Mouse (Mus musculus) heart, postnatal 0 days (tissue): ENCODE results near the gene Tex2. TPM values are rescaled to one million over a fixed set of nuclear protein-coding genes. Genes with fewer than 3 reads are reported as not detected.
A peak's percentile ranks its signal among the peaks of the same experiment; 100 is the strongest.

Experiments
- ATAC-seq: fragments of 200-750 bp; cut with Nextera tagmentation; 2 replicates; pipeline ENCODE4 v1.8.0; 2017; ENCODE audit warnings: low read depth, moderate number of reproducible peaks, moderate library complexity; ENCODE audit not compliant: insufficient read depth
- DNase-seq: peaks from one replicate; pipeline ENCODE4 v3.0.0-alpha.2; 2016; ENCODE audit warnings: low spot score
- H3K27ac ChIP-seq: fragments of 300-500 bp; sonication (generic); 2 replicates; pipeline ENCODE4 v1.5.1; 2014; ENCODE audit warnings: low read depth, mild to moderate bottlenecking
- H3K27me3 ChIP-seq: fragments of 300-500 bp; sonication (generic); 2 replicates; pipeline ENCODE4 v1.6.1; 2014; ENCODE audit warnings: low read length, mixed read lengths; ENCODE audit not compliant: control insufficient read depth, insufficient read depth
- H3K36me3 ChIP-seq: fragments of 300-500 bp; sonication (generic); replicated peaks from 2 replicates; pipeline ENCODE4 v1.6.1; 2014; ENCODE audit warnings: low read length, mixed read lengths; ENCODE audit not compliant: control insufficient read depth, insufficient read depth
- H3K4me1 ChIP-seq: fragments of 300-500 bp; sonication (generic); 2 replicates; pipeline ENCODE4 v1.6.1; 2014; ENCODE audit warnings: antibody characterized with exemption; ENCODE audit not compliant: control insufficient read depth, insufficient read depth
- H3K4me2 ChIP-seq: fragments of 300-500 bp; sonication (generic); 2 replicates; pipeline ENCODE4 v1.6.1; 2014; ENCODE audit warnings: low read depth, mild to moderate bottlenecking, low read length, moderate library complexity
- H3K4me3 ChIP-seq: fragments of 300-500 bp; sonication (generic); 2 replicates; pipeline ENCODE4 v1.5.1; 2014; ENCODE audit warnings: low read depth, low read length
- H3K9ac ChIP-seq: fragments of 300-500 bp; sonication (generic); replicated peaks from 2 replicates; pipeline ENCODE4 v1.6.1; 2014; ENCODE audit warnings: low read depth, low read length, mixed read lengths
- H3K9me3 ChIP-seq: fragments of 300-500 bp; sonication (generic); replicated peaks from 2 replicates; pipeline ENCODE4 v1.6.1; 2016; ENCODE audit warnings: low read length; ENCODE audit not compliant: control insufficient read depth
- CTCF ChIP-seq: IDR thresholded peaks from 2 replicates; pipeline ENCODE4 v1.5.1; 2016; ENCODE audit warnings: antibody characterized with exemption, control low read depth, low read depth
- EP300 ChIP-seq: IDR thresholded peaks from 2 replicates; pipeline ENCODE4 v1.6.1; 2016; ENCODE audit warnings: antibody characterized with exemption, low read depth
- WGBS: fragments of 180-500 bp; shearing (Covaris S2); extraction: QIAGEN DNeasy Blood & Tissue Kit; methylation state at CpG from one replicate; pipeline ENCODE4 v1.1.7; 2014; 5-methylcytosine and 5-hydroxymethylcytosine counted together
- polyA plus RNA-seq: library from polyadenylated mRNA; unstranded; fragments of >200 nt; fragmentation: Nextera tagmentation; extraction: Ambion mirVana; gene quantifications from 2 replicates; pipeline ENCODE4 v1.2.1, GENCODE M21; 2015
- total RNA-seq: library from RNA; depleted of rRNA; stranded (reverse); fragments of >200 nt; gene quantifications from 2 replicates; pipeline ENCODE4 v1.2.3, GENCODE M21; 2014; ENCODE audit warnings: low replicate concordance

The Tex2 gene
- total and polyA plus RNA-seq, 2 experiments from 2014 or later: 14.0 to 37.4 TPM

DNA sequence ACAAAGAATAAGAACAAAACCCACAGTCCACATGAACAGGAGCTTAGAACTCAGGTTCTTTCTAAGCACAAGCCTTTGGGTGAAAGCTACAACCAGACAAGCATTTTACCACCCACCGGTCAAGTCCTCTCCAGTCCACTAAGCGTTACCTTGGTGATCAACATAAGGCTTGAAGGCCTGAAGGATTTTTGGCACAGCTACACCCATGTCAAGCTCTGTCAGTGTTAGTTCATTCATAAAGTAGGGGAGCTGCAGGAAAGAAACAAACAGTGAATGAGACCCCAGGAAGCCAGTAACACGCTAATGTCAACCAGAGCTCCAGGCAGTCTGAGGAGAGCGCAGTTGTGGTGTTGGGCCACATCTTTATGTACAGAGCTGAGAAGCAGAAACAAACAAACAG is 84.1 kb downstream of the Tex2 start:
- ATAC-seq: no peak
- 95% methylated on average over 4 of the region's 4 CpGs for WGBS

DNA sequence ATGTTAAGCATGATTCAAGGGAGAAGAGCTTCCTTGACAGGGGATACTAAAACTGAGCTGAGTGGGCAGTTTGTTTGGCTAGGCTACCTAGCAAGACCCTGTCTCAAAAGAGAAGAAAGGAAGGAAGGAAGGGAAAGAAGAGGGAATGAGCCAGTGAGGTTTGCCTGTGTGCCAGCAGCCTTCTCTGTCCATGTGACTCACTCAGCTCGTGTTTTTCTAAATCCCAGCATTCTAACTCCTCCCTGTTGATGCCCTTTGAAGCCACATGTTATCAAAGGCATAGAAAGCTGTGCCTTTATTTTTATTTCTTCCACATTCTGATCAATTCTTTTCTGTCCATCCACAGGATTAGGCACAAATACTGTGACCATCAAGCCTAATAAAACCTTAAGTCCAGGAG is 85.3 kb downstream of the Tex2 start:
- no peaks in the 10 kb centered on the region for H3K4me1 ChIP-seq
- no peak overlapping the region for H3K27ac ChIP-seq
- peaks cover 44% of the 10 kb centered on the region for H3K36me3 ChIP-seq
- no peak overlapping the region for H3K4me3 ChIP-seq
- no peak overlapping the region for H3K9ac ChIP-seq
- ATAC-seq (no peak), DNase-seq (no peak)
- H3K9me3 ChIP-seq: no peaks in the 10 kb centered on the region
- H3K4me2 ChIP-seq: no peak overlapping the region
- TF ChIP-seq CTCF: no peak
- no peak for TF ChIP-seq EP300
- no peaks in the 10 kb centered on the region for H3K27me3 ChIP-seq
- WGBS: 44% methylated on average over 1 of the region's 1 CpGs

More for the DNA sequence above, 84.1 kb downstream of the Tex2 start:
- Histone ChIP-seq H3K4me1 (no peaks in the 10 kb centered on the region), H3K36me3 (peaks cover 51% of the 10 kb centered on the region), H3K9me3 (no peaks in the 10 kb centered on the region), H3K27me3 (no peaks in the 10 kb centered on the region), H3K4me3 (no peak overlapping the region), H3K4me2 (no peak overlapping the region), H3K27ac (no peak overlapping the region), H3K9ac (no peak overlapping the region)
- no peak for DNase-seq
- no peak for TF ChIP-seq CTCF
- no peak for TF ChIP-seq EP300

DNA sequence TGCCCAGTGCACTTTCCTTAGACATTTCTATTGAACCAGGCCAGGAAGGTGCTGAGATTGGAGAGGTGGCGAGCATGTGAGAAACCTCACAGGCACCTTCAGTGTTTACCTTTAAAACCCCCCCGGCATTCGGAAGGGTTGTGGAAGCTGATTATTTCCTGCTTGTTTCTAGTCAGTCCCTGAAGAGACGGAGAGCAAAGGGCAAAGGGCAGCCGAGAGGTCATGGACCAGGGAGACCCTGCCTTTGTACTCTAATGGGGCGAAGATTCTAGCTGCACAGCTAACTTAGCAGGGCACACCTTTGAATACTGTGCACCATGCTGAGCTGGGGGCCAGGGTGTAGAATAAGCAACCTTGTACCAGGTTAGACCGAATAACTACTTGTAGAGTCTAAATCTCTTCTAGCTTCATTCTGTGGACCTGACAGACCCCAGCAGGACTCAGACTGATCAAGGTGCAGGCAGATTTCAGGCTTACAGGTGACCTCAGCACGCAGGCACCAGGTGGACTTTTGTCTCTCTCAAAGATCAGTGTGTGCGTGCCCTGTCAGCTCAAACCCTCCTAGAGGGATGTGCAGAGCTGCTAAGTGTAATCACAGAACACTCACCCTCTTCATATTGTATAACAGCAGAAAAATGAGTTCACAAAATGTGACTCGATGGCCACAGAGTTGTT is 85.9 kb downstream of the Tex2 start:
- Histone ChIP-seq H3K4me1 (no peaks in the 10 kb centered on the region), H3K27ac (no peak overlapping the region), H3K9ac (no peak overlapping the region), H3K4me2 (no peak overlapping the region), H3K36me3 (peaks cover 37% of the 10 kb centered on the region), H3K4me3 (no peak overlapping the region), H3K27me3 (no peaks in the 10 kb centered on the region), H3K9me3 (no peaks in the 10 kb centered on the region)
- 78% methylated on average over 10 of the region's 10 CpGs for WGBS
- no peak for DNase-seq
- TF ChIP-seq EP300: no peak
- no peak for TF ChIP-seq CTCF
- no peak for ATAC-seq

DNA sequence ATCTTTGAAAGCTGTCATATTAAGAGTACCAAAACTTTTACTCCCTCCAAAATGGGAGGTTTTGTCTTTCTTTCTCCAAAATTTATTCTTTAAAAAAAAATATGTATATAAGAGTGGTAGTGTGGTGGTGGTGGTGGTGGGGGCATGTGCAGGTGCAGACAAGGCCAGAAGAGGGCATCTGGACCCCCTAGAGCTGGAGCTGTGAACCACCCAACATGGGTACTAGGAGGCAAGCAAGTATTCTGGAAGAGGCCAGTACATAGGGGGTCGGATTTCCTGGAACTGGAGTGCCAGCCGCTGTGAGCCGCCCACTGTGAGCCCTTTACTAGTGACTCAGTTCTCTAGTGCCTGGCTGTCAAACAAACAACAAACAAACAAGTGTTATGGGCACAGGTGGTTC is 90.7 kb downstream of the Tex2 start:
- Histone ChIP-seq H3K4me1 (peaks cover 5% of the 10 kb centered on the region; the same call in 1 of the 2 replicates), H3K27ac (no peak overlapping the region), H3K4me2 (no peak overlapping the region), H3K36me3 (peaks cover 20% of the 10 kb centered on the region; the same call in 1 of the 2 replicates), H3K9me3 (no peaks in the 10 kb centered on the region), H3K9ac (no peak overlapping the region), H3K27me3 (no peaks in the 10 kb centered on the region), H3K4me3 (no peak overlapping the region)
- WGBS: 64% methylated on average over 3 of the region's 3 CpGs
- TF ChIP-seq CTCF: peak; percentile 28; the same call in 1 of the 2 replicates
- no peak for TF ChIP-seq EP300
- DNase-seq (no peak), ATAC-seq (no peak)

DNA sequence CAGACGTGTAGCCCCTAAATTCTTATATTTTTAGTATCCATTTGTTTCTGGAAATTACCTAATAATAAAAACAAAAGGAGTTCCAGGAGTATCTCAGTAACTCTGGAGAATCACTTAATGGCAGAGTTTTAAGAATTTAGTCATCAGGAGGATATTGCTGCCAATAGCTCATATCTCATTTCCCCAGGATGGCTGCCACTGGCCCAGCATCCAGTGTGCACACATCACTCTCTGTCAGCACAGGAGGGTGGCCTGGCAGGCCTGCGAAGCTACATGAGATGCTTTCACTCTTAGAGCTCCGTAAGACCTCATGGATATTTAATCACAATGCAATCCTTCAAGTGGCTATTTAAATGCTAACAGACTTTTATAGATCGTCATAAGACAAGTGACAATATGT is 91.6 kb downstream of the Tex2 start:
- Histone ChIP-seq H3K27me3 (no peaks in the 10 kb centered on the region), H3K27ac (peak overlapping the region; percentile 45; the same call in 1 of the 2 replicates), H3K9ac (no peak overlapping the region), H3K9me3 (no peaks in the 10 kb centered on the region), H3K36me3 (peaks cover 20% of the 10 kb centered on the region; the same call in 1 of the 2 replicates), H3K4me1 (peaks cover 5% of the 10 kb centered on the region; the same call in 1 of the 2 replicates), H3K4me2 (no peak overlapping the region), H3K4me3 (no peak overlapping the region)
- peak; percentile 51 for ATAC-seq
- TF ChIP-seq CTCF: no peak
- no peak for TF ChIP-seq EP300
- peak; percentile 31 for DNase-seq
- 46% methylated on average over 4 of the region's 4 CpGs for WGBS

DNA sequence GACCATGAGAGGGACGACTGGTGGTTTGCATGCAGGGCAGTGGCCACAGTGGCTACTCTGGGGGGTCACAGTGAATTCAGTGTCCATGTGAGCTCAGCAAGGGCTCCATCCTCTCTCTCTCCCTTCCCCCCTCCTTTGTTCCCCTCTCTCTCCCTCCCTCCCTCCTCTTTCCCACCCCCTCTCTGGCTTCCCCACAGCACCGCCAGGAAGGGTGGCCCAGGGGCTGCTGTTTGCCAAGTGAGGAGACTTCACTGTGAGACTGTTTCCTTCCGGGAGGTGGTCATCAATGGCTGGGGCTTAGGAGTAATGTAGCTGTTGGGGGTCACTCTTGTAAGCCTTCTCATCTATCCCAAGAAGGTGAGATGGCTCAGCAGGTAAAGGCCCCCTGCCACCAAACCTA is 92.8 kb downstream of the Tex2 start:
- H3K4me2 ChIP-seq: no peak overlapping the region
- H3K4me3 ChIP-seq: no peak overlapping the region
- H3K9me3 ChIP-seq: no peaks in the 10 kb centered on the region
- no peak overlapping the region for H3K27ac ChIP-seq
- WGBS: 66% methylated on average over 3 of the region's 3 CpGs
- no peak overlapping the region for H3K9ac ChIP-seq
- H3K4me1 ChIP-seq: peaks cover 5% of the 10 kb centered on the region; the same call in 1 of the 2 replicates
- peaks cover 18% of the 10 kb centered on the region; the same call in 1 of the 2 replicates for H3K36me3 ChIP-seq
- ATAC-seq (no peak), DNase-seq (no peak)
- TF ChIP-seq CTCF: no peak
- no peak for TF ChIP-seq EP300
- H3K27me3 ChIP-seq: no peaks in the 10 kb centered on the region
